Mouse (Mus musculus) yolk sac, embryonic 10.5 days (tissue): Measurements from ENCODE around the gene Tssk1.

Experiments used
- DNase-seq: peaks from one replicate; pipeline ENCODE4 v3.0.0-alpha.2; 2017; ENCODE audit warnings: low spot score

The Tssk1 gene

GRCm38 (mm10) chr16:17945081-17945831, 51.2 kb downstream of the Tssk1 start:
- DNase-seq, result no peak
